Mouse (Mus musculus): Measurements from ENCODE around the gene Prame. TPM values are rescaled to one million over a fixed set of nuclear protein-coding genes. Genes with fewer than 3 reads are reported as not detected.

Prame gene
- polyA plus RNA-seq, 1 experiment from 2014 or later = not detected

Other genes starting within 250 kb of the Prame start
- not detected in 2 replicates for gene Gm7903, start 193.9 kb downstream of the Prame start, polyA plus RNA-seq (2015; fragmentation: Nextera tagmentation; extraction: Ambion mirVana)
- gene AV320801, start 133.1 kb downstream of the Prame start, polyA plus RNA-seq (2015; fragmentation: Nextera tagmentation; extraction: Ambion mirVana) = not detected in 2 replicates
- 0.09 TPM in 1 of 2 replicates, not detected in the other for gene Nxf7, start 28.9 kb downstream of the Prame start, polyA plus RNA-seq (2015; fragmentation: Nextera tagmentation; extraction: Ambion mirVana)
- not detected in 2 replicates for gene Tcp11x2, start 66.1 kb upstream of the Prame start, polyA plus RNA-seq (2015; fragmentation: Nextera tagmentation; extraction: Ambion mirVana)
- not detected in 2 replicates for gene Tmsb15a, start 97.6 kb upstream of the Prame start, polyA plus RNA-seq (2015; fragmentation: Nextera tagmentation; extraction: Ambion mirVana)
- 2.5 and 2.6 TPM in 2 replicates for gene Armcx5, start 115.0 kb upstream of the Prame start, polyA plus RNA-seq (2015; fragmentation: Nextera tagmentation; extraction: Ambion mirVana)
- gene Gprasp1, start 115.0 kb upstream of the Prame start, polyA plus RNA-seq (2015; fragmentation: Nextera tagmentation; extraction: Ambion mirVana) = 6.2 and 6.7 TPM in 2 replicates
- 9.9 and 10.0 TPM in 2 replicates for gene Bhlhb9, start 169.9 kb upstream of the Prame start, polyA plus RNA-seq (2015; fragmentation: Nextera tagmentation; extraction: Ambion mirVana)
- 0.74 and 1.2 TPM in 2 replicates for gene Gprasp2, start 211.3 kb upstream of the Prame start, polyA plus RNA-seq (2015; fragmentation: Nextera tagmentation; extraction: Ambion mirVana)